Mouse (Mus musculus): ENCODE results near the gene Plek.

GRCm38 (mm10) chr11:16967806-16968205 lies 84.4 kb downstream of the Plek start:
- TF ChIP-seq CTCF (IDR thresholded peaks at IDR 0.05; ENCODE audit: low read depth, low read length), result no peak
- TF ChIP-seq POLR2A (IDR thresholded peaks at IDR 0.05; ENCODE audit: borderline replicate concordance, low read depth, low read length), result no peak
